Mouse (Mus musculus): ENCODE data around the gene Macrod2.

- TF ChIP-seq CTCF (IDR thresholded peaks at IDR 0.05; ENCODE audit: borderline replicate concordance, insufficient read depth, low read depth, low read length), result no peak
- no peak for TF ChIP-seq POLR2A (IDR thresholded peaks at IDR 0.05; ENCODE audit: borderline replicate concordance, insufficient read depth, low read length)
Measured at GRCm38 (mm10) chr2:141672814-141673213, 1277.7 kb downstream of the Macrod2 start.

All from cerebellum, adult 2 months (tissue).